Mouse (Mus musculus): ENCODE results near the gene Gsg1l.

Gene Gsg1l

DNA sequence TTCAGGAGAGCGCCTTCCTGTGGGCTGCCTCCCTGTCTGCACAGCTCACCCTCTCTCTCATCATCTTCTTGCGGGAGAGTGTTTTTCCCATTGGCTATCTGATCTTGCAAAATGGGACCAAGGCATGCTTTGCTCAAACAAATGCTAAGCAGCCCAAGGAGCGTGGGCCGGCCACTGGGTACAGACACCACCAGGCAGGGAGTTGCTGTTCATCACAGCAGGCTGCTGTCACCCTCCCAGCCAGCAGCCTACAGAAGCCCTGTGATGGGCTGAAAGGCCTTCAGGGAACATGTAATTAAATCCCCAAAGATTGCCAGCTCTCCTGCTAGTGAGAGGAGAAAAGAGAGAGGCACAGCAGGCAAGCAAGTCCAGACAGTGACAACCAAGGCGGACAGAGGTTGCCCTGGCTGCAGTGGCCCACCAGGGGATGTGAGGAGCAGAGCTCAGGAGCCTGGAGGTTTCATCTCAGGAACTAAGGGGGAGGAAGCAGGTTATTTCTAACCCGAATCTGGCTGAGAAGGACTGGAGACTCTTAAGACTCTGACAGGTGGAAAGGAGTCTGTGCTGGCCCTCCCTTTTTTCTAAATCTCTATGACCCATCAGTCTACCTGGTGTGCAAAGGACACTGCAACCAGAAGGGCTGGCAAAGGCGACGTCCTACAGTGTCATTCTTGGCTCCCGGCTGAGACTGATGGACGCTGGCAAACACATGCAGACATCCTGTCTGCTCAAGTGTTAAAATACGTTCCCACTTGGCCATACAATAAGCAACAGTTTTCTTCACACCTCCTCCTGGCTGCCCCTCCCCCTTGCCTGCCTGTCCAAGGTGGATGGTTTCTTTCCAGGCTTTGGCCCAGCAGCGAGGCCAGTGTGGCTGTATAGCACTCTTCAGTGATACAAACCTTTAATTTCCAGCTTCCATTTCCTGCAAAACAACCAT, 98.0 kb downstream of the Gsg1l start:
- no peak for DNase-seq (ENCODE audit: low spot score in 2 of 2)

DNA sequence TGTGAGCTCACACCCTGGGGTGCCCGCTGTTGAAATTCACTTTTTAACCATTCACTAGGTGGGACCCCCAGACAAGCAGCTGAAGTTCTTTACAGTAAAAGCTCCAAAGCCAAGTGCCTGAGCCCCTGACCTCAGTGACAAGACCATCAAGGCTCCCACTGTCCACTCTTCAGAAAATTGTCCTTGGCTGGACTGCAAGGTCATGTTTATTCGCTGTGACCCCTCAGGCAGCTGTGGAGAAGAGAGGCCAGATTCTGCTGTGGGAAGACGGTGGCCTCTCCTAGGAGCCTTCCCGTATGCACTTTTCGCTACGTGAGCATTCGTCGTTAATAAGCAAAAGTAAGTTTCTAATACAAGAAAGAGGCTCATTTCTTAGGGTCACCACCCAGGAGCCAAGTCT, 102.6 kb downstream of the Gsg1l start:
- no peak for DNase-seq (ENCODE audit: low spot score in 2 of 2)

DNA sequence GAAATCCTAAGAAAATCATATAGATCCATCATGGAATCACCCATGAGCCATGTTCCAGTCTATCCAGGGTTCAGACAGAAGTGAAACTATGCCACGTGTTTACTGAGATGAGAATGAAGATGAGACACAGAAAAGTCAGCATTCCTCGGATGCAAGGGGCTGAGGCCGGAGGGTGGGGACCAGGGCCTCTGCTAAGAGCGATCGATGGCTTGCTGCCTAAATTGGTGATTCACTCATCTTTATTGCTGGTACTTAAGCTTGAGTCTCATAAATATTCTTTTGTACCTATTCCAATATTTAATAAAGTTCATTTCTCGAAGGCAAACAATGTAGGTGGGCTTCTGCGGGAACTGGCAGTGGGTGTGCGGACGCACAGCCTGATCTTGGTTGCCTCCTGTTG, 105.5 kb downstream of the Gsg1l start:
- DNase-seq (ENCODE audit: low spot score in 2 of 2), result no peak

DNA sequence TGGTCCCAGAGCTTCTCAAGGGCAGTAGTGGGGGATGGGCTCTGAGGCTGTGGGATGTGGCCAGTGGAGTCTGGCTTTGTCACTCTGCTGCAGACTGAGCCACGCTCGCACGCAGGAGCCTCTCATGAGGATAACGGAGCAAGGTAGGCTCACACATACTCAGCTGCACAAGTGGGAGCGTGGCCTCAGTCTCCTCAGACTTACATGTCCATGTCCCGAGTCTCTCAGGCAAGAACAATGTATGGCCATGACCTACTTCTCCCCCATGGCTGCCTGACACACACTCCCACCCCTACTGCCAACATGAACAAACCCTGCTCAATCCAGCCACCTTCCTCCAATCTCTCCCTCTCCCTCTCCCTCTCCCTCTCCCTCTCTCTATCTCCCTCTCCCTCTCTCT, 106.8 kb downstream of the Gsg1l start:
- no peak for DNase-seq (ENCODE audit: low spot score in 2 of 2)

DNA sequence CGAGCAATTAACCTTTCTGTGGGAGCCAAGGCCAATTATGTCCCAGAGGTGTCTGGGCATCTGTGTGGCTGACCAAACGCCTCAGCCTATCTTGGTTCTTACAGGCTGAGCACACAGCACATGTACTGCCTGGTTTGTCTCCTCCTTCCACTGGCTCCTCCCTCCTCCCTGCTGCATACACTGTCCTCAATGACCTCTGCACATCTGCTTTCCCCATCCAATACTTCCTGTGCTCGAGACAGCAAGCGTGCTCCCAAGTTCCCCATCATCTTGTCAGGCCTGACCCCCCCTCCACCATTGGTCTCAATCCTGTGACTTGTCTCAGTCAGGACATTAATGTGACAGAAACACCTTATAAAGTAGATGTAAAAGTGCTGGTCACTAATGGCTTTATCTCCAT, 108.3 kb downstream of the Gsg1l start:
- DNase-seq (ENCODE audit: low spot score in 2 of 2), result no peak

DNA sequence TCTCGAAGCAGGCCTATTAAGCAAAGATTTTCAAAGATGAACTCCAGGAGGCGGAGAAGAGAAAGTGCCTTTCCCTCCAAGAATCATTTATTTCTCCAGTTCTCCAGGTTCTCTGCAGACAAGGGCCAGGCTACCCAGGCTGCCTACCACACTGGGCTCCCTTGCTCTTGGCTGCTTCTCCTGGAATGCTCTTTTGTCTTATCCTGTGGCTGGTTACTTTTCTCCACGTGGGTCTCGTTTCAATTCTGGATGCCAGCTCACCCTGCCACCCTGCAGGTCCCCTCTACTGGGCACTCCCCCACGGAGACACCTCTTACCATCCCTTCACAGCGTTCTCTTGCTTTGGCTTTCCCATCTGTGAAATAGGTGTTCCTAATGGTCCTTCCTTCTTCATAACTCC, 109.4 kb downstream of the Gsg1l start:
- no peak for DNase-seq (ENCODE audit: low spot score in 2 of 2)

DNA sequence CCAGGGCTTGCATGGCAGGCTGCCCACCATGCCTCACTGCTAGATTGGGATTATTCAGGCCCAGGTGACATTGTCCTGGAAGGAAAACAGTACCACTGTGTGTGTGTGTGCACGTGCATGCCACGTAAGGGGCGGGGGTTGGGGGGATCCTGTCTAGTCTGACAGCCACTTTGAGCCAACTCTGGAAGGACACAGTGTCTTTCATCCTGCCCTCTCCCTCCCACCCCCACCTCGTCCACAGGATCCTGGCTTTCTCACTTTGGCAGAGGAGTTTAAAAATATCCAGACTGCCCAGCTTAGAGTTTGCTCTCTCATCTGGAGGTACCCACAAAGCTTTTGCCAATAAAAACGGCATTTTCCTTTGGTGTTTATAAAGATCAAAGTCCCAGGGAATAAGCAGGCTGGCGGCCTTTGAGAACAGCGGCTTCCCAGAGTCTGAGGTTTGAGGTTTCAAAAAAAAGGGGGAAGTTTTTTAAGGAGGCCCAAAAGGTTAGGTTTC, 110.0 kb downstream of the Gsg1l start:
- DNase-seq (ENCODE audit: low spot score in 2 of 2), result no peak

DNA sequence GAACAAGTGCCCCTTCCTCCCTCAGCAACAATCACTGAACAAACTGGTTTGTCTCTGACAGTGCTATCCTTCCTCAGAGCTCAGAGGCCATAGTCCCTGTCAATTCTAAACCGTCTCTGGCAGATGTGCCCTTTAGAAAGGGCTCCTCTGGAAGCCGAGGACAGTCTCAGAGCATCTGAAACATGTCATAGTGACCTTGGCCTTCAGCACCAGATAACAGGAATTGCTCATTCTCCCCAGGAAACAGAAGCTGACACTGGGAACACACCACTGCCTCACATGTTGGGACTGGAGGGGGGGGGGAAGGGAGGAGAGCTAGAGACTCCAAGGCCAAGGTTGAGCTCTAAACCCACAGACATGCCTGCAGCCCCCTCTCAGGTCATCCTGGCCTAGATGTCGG, 113.1 kb downstream of the Gsg1l start:
- no peak for DNase-seq (ENCODE audit: low spot score in 2 of 2)

DNA sequence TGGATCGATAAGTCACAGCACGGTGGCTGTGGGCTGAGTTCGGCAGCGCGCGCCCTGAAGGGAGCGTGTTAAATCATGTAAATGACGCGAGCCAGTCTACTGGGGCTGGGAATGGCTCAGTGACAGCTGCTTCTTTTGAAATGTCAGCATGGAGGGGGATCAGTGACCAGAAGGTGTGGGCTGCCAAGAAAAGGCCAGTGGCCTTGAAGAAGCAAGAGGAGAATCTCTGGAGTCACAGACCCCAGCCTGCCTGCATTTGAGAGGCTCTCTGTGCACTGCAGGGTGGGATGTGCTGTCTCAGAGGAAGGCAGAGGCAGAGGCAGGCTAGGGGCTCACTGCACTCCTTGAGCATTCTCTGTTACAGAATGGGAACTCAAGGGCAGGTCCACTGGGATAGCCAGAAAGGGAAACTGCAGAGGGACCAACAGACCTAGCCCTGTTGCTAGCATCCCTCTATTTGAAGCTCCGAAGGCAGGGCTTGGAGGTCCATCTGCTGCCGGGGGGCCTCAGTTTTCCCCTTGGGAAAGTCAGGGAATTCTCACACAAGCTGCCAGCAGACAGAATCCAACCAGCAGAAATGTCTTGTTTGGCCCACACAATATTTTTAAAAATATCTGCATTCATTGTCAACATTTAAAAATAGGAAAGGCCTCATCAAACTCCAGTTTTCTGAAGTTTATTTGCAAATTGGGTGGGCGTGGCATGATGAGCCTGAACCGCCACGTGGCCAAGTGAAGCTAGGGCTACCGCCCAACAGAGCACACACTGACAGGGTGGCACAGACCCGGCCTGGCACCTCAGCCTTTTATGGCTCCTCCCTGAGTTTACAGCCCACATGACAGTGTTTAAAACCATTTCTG, 115.6 kb downstream of the Gsg1l start:
- DNase-seq (ENCODE audit: low spot score in 2 of 2), result peak; percentile 39 to 55

DNA sequence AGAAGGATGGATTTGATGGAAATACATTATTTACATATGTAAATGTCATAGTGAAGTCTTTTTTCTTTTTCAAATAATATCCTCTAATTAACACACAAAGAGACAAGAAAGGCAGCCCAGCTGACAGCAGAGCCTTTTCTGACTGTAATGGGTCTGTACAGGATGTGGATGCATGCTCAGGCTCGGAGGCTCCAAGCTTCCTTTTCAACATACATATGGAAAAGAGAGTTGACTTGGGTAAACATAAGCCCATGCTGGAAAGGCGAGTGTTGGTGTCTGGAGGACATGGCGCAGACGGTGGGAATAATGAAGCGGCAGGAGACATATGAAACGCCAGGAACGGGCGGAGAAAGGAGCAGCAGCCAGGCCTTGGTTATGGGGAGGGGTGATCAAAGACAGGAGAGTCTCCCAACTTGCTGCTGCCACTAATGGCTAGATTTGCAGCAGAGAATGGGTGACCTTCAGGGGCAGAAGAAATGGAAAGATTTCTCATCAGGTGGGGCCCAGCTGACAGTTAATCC, 118.1 kb downstream of the Gsg1l start:
- DNase-seq (ENCODE audit: low spot score in 2 of 2), result no peak

DNA sequence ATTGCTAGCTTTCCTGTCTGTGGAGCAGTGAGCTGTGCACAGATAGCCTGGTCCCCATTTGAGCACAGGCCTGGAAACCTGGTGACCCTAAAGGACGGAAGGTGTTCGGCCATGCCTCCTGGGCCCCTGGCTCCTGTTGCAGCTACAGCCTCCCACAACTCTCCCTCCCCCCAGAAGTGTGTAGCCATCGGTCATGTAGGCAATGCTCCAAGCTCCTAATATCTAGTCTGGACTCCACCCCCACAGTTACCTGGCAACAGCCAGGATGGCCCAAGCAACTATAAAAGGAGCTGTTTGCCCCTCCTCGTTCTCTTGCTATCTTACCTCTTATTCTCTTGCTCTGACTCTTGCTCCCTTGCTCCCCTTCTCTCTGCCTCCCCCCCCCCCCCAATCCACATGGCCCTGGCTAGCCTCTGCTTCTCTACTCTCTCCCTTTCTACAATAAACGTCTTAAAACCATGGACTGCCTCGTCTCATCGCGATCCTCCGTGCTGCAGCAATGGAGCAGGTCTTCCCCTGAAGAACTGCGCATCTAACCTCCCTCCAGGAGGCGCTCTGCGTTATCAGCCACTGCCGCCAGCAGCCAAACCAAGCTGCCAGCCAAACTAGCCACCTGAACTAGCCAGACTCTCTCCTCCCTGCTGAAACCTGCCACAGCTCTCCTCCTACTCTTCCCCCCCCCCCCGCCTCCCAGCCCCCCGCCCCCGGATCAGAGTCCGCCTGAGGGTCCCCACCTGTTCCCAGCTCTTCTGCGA, 122.7 kb downstream of the Gsg1l start:
- DNase-seq (ENCODE audit: low spot score in 2 of 2), result no peak

DNA sequence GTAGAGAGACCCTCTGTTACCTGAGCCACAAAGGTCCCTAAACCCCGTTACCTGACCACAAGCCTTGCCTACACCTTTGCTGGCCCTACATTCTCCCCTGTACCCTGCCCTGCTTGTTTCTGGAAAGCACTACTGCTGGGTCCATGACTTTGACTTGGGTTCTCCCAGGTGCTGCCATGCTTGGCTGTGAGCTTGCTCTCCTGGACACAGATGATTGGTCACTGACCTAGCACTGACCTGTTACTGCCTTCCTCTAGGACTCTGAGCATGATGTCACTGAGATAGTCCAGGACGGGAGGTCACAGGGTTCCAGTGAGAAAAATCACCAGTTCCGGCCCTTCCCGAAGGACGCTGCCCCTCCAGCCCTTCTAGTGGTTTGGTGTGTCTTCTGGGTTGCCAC, 123.4 kb downstream of the Gsg1l start:
- DNase-seq (ENCODE audit: low spot score in 2 of 2), result no peak

DNA sequence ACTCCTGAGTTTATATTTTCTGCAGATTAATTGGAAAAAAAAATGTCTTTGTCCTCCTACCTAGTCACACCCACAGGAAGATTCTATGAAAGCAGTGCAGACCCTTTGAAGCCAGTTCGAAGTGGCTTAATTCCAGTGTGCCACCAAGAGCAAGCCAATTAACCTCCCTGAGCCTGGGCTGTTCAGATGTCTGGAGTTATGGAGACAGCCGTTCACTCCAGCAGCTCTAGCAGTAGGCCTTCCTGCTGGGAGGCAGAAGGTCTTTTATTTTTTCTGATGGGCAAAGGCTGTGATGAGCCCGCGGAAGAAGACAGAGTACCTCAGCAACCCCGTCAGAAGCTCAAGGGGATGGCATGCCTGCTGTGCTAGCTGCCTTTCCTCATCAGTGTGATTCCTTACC, 127.2 kb downstream of the Gsg1l start:
- DNase-seq (ENCODE audit: low spot score in 2 of 2), result no peak

DNA sequence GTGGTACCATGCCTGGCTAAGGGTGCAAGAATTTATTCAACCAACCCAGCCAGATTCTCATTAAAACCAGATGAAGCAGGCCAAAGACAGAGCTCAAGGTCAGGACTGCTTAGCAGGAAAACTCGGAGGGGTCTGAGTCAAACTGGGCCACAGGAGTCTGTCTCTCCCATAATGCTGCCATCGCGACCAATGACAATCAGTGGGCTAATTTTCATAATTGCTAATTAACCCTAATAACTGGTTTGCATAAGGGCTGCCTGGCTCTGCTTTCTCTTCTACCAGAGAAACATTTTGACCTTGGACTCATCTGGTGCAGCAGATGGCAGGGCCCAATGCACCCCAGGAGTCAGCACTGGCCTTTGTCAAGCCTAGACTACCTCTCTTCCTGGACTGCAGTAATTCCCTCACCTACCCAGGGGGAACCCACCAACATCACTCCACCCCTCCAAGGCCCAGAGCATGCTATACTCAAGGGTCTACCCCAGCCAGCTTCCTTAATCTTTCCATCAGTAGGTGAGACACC, 127.8 kb downstream of the Gsg1l start:
- no peak for DNase-seq (ENCODE audit: low spot score in 2 of 2)

DNA sequence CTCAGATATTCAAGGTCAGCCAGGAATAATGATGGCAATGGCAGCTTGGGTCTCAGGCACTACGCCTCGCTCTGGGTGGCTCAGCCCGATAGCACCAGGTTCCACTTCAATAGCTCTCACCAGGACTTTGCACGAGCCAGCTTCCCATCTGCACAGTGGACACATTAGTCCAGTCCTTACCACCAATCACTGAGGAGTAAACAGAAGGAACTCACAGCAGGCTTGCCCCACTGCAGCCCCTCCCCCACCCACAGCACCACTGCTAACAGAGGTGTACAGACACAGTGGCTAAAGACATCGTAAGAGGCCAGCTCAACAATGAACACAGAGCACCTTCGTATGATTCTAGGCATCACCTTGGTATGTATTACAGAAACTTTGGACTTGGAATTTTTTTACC, 128.4 kb downstream of the Gsg1l start:
- DNase-seq (ENCODE audit: low spot score in 2 of 2), result no peak

DNA sequence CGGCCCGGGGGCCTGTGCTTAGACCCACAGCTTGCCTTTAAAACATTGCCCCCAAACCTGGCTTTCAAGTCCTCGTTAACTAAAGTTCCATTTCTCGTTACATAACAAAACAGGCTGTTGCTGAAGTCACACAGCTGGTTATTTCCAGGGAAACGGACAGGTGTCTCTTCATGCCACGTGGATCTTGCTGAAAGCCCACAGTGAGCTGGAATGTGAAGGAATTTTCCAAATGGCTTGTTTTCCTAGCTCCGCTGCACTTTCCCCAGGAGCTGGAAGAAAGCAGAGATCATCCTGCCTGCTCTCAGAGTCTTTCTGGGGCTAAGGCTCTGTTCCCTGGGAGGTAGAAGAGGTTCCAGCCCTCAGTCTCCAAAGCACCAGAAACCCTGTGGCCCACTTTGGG, 130.3 kb downstream of the Gsg1l start:
- DNase-seq (ENCODE audit: low spot score in 2 of 2), result no peak

DNA sequence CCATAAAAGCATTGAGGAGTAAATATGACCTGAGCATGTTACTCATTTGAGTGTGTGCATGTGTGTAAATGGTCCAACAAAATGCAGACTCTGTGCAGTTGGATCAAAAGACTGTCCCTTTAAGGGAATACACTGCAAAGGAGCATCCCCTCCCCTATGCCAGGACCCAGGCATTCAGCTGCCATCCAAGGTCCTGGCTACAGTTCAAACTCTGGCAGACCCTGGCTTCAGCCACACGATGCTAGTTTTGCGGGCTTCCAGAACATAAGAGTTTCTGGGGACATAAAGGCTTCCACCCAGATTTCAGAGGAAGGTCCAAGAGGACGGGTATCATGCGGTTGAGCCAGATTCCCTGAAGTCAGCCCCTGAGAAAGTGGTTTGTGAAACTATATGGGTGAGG, 133.2 kb downstream of the Gsg1l start:
- no peak for DNase-seq (ENCODE audit: low spot score in 2 of 2)

DNA sequence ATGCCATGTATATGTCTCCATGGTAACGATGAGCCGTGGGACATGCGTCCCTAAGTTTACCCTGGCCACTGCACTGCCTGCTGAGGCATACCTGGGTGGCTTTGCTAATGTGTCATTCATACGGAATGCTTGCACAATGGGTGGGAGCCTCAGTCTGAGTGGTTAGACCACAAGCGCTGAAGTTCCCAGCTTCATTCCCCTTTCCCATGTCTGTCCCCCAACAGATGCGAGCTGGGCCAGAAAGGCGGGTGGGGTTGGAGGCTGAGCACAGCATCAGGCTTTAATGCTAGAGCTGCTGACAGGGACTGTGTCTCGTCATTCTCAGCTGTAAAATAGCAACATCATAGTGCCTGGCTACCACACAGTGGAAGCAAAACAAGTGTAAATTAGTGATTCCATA, 136.3 kb downstream of the Gsg1l start:
- DNase-seq (ENCODE audit: low spot score in 2 of 2), result no peak

DNA sequence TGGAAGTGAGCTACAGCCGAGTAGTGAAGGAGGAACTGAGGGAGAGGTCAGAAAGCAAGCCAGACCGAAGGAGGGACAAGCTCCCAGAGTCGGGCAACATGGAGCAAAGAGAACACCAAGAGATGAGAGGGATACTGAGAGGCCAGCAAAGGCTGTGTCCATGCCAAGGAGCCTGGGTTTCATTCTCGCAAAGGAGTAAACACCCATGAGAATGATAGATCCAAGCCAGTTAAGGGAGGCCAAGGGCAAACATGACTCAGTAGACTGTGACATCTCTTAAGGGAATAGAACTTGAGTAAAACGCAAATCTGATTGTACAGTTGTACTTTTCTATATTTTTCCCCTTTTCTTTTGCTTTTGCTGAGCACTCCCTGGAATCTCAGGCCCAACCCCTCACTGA, 137.6 kb downstream of the Gsg1l start:
- no peak for DNase-seq (ENCODE audit: low spot score in 2 of 2)

DNA sequence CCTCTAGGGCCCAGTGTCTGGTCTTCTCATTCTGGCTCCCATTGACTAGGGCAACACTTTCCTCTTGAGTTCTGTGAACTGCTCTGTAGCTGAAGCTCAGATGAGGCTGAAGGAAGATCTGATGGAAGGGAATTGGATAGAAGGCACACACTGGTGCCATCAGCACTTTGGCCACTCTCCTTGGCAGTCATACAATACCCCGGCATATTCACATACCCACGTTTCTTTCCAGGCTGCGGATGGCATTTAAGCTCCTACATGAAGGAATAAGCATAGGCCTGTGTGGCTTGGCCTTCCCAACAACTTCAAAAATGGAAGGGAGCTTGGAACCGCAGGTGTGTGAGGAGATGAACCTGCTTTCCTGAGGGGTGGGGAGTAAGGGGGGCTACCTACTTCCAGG, 138.7 kb downstream of the Gsg1l start:
- DNase-seq (ENCODE audit: low spot score in 2 of 2), result no peak

DNA sequence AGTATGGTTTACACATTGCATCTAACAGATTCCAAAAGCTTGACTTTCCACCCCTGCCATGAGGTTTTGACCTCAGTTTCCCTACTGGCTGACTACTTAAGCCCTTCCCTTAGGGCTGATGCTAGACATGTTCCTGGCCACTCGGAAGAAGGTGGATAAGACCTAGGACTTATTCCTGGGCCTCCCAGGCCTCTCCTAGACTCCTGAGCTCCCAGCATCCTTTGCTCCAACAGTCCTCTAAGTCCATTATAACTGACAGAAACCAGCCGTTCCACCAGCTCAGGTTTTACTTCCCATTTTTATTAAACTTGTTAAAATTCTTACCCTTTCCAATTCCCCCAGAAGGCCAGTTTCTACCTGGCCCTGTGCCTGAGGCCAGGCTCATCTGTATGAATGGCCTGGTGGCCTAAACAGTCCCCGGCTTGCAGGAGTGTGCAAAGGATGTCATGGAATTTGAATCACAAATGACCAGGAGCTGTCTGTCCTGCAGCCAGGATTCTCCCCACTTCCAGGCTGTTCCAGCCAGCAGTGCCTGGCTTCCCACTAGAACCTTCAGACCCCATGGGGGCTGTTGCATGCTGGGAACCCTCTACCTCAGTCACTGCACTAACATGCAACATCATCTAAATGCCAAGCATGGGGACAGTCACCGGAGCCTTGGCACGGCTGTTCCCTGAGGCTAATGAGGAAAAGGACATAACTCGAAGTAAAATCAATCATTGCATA, 139.7 kb downstream of the Gsg1l start:
- DNase-seq (ENCODE audit: low spot score in 2 of 2), result no peak

Measured in right cerebral cortex, postnatal 10 days (tissue).